In genomic region chr1:39869721-39870201, GRCm38 (mm10) we compare ENCODE assay signal across 8 mouse cellular contexts. TPM values are rescaled to one million over a fixed set of nuclear protein-coding genes. Genes with fewer than 3 reads are reported as not detected.
DNase-seq lines count a peak whose midpoint lies in the region; ATAC-seq and TF ChIP-seq lines count a peak whose summit lies in the region.

No protein-coding gene starts in this region.

- no peaks in the 10 kb centered on the region for H3K9me3 ChIP-seq in kidney, embryonic 15.5 days (replicated peaks)
- no peaks in the 10 kb centered on the region for H3K9me3 ChIP-seq in kidney, embryonic 16.5 days (ENCODE audit: low read length)
- no peaks in the 10 kb centered on the region for H3K9me3 ChIP-seq in midbrain, embryonic 15.5 days

- no peak for TF ChIP-seq CTCF in brain, embryonic 14.5 days (IDR thresholded peaks at IDR 0.05; ENCODE audit: borderline replicate concordance, extremely low read depth, insufficient read depth, insufficient read length)

- no peaks in the 10 kb centered on the region for H3K27me3 ChIP-seq in kidney, embryonic 15.5 days
- H3K27me3 ChIP-seq in kidney, embryonic 16.5 days (ENCODE audit: insufficient read depth, low read length): no peaks in the 10 kb centered on the region
- H3K27me3 ChIP-seq in midbrain, embryonic 15.5 days (replicated peaks): no peaks in the 10 kb centered on the region

- no peak for ATAC-seq in kidney, embryonic 15.5 days (replicated peaks; ENCODE audit: low FRiP score)
- ATAC-seq in kidney, embryonic 16.5 days (ENCODE audit: low FRiP score, low TSS enrichment): no peak
- ATAC-seq in midbrain, embryonic 15.5 days (replicated peaks): no peak
- ATAC-seq in CD4-positive, CD25-positive, alpha-beta regulatory T cell, adult 4 months: no peak

- TF ChIP-seq POLR2A in brain, embryonic 14.5 days (IDR thresholded peaks at IDR 0.05; ENCODE audit: borderline replicate concordance, extremely low read depth, insufficient read depth, insufficient read length, poor library complexity, severe bottlenecking): no peak

- H3K9ac ChIP-seq in kidney, embryonic 15.5 days: no peak overlapping the region
- no peak overlapping the region for H3K9ac ChIP-seq in kidney, embryonic 16.5 days (replicated peaks; ENCODE audit: low read length)
- H3K9ac ChIP-seq in midbrain, embryonic 15.5 days: no peak overlapping the region

- no peak overlapping the region for H3K4me3 ChIP-seq in kidney, embryonic 15.5 days (replicated peaks)
- no peak overlapping the region for H3K4me3 ChIP-seq in kidney, embryonic 16.5 days (ENCODE audit: low read length)
- H3K4me3 ChIP-seq in midbrain, embryonic 15.5 days: no peak overlapping the region

- H3K4me1 ChIP-seq in kidney, embryonic 15.5 days: peaks cover 30% of the 10 kb centered on the region
- peaks cover 27% of the 10 kb centered on the region for H3K4me1 ChIP-seq in kidney, embryonic 16.5 days (ENCODE audit: insufficient read depth, low read length)
- peaks cover 8% of the 10 kb centered on the region; the same call in 1 of the 2 replicates for H3K4me1 ChIP-seq in midbrain, embryonic 15.5 days

- H3K27ac ChIP-seq in kidney, embryonic 15.5 days: 0 out of 2 replicates have a peak overlapping the region, but pooled peaks have one; percentile 43
- H3K27ac ChIP-seq in kidney, embryonic 16.5 days (ENCODE audit: low read length): no peak overlapping the region
- H3K27ac ChIP-seq in midbrain, embryonic 15.5 days: no peak overlapping the region

- DNase-seq in brain, embryonic 14.5 days (ENCODE audit: low read depth): peak; percentile 75
- DNase-seq in cerebellum, postnatal 36 days: peak; percentile 36 to 50
- peak; percentile 10 for DNase-seq in heart, postnatal 25 days (ENCODE audit: low spot score)
- no peak for DNase-seq in ovary, postnatal 10 days (ENCODE audit: low spot score)

- 53% methylated on average over 12 of the region's 12 CpGs for WGBS in kidney, embryonic 15.5 days
- 54% methylated on average over 12 of the region's 12 CpGs for WGBS in kidney, embryonic 16.5 days
- WGBS in midbrain, embryonic 15.5 days: 54% methylated on average over 12 of the region's 12 CpGs

- H3K4me2 ChIP-seq in kidney, embryonic 15.5 days: no peak overlapping the region
- H3K4me2 ChIP-seq in kidney, embryonic 16.5 days (replicated peaks; ENCODE audit: low read depth, low read length): no peak overlapping the region
- no peak overlapping the region for H3K4me2 ChIP-seq in midbrain, embryonic 15.5 days

- intact Hi-C loops in heart, postnatal 25 days (cut with DNase I): loop anchor here (2.0 to 5.0 kb wide), 3 partner anchors 29 to 157 kb away; no protein-coding TSS in a partner anchor

- H3K36me3 ChIP-seq in kidney, embryonic 15.5 days: no peaks in the 10 kb centered on the region
- no peaks in the 10 kb centered on the region for H3K36me3 ChIP-seq in kidney, embryonic 16.5 days (ENCODE audit: insufficient read depth, low read length)
- H3K36me3 ChIP-seq in midbrain, embryonic 15.5 days (replicated peaks): no peaks in the 10 kb centered on the region

RNA-seq across cellular contexts. Expression of gene Map4k4, which starts 31.0 kb away (rescaled TPM):
- polyA plus RNA-seq in kidney, embryonic 15.5 days (2015; fragmentation: Nextera tagmentation; extraction: Ambion mirVana): 31.0 and 33.5 TPM in 2 replicates
- 14.3 and 20.2 TPM in 2 replicates for polyA plus RNA-seq in kidney, embryonic 16.5 days (2015; fragmentation: Nextera tagmentation; extraction: Ambion mirVana)
- 358 and 424 TPM in 2 replicates for polyA plus RNA-seq in brain, embryonic 14.5 days (2012; rRNA removed)
- 100 to 1,000 TPM; 155 to 174 TPM for total RNA-seq in heart, postnatal 25 days (2021)
- 46.5 and 55.2 TPM in 2 replicates for polyA plus RNA-seq in midbrain, embryonic 15.5 days (2015; fragmentation: Nextera tagmentation; extraction: Ambion mirVana)
- polyA plus RNA-seq in CD4-positive, CD25-positive, alpha-beta regulatory T cell, adult 4 months (2017; shearing (Covaris generic)): 10 to 100 TPM; 29.5 to 30.3 TPM
